Mouse (Mus musculus): ENCODE results near the gene Ankrd35. TPM values are rescaled to one million over a fixed set of nuclear protein-coding genes. Genes with fewer than 3 reads are reported as not detected.
"Not testable (repeated sequence)": the region's sequence is repeated elsewhere in the genome, so short reads cannot be mapped to it uniquely, and the experiment has no call there.

The Ankrd35 gene
- polyA plus RNA-seq, 1 experiment from 2014 or later: 0.14 TPM

- no peak overlapping the region for H3K4me3 ChIP-seq (ENCODE audit: low read depth, low read length)
- no peaks in the 10 kb centered on the region for H3K9me3 ChIP-seq (replicated peaks; ENCODE audit: control insufficient read depth, low read length)
- ATAC-seq (replicated peaks; ENCODE audit: insufficient number of reproducible peaks, low FRiP score, low TSS enrichment, low read depth) (no peak), DNase-seq (ENCODE audit: low spot score) (no peak)
- no peak overlapping the region for H3K27ac ChIP-seq (replicated peaks; ENCODE audit: low read depth, low read length)
- no peaks in the 10 kb centered on the region for H3K27me3 ChIP-seq (ENCODE audit: control insufficient read depth, insufficient read depth, low read length)
- H3K4me2 ChIP-seq (ENCODE audit: low read depth, low read length): no peak overlapping the region
- no peaks in the 10 kb centered on the region for H3K36me3 ChIP-seq (replicated peaks; ENCODE audit: control insufficient read depth, insufficient read depth, low read depth, low read length)
- no peaks in the 10 kb centered on the region for H3K4me1 ChIP-seq (ENCODE audit: control insufficient read depth, insufficient read depth, low read length)
- H3K9ac ChIP-seq (replicated peaks; ENCODE audit: low read length): no peak overlapping the region
- WGBS: 86% methylated on average over 1 of the region's 1 CpGs
Observed at GRCm38 (mm10) chr3:96733984-96734383, 64.1 kb downstream of the Ankrd35 start.

GRCm38 (mm10) chr3:96735200-96735599 lies 65.3 kb downstream of the Ankrd35 start:
- H3K36me3 ChIP-seq (replicated peaks; ENCODE audit: control insufficient read depth, insufficient read depth, low read depth, low read length): no peaks in the 10 kb centered on the region
- DNase-seq (ENCODE audit: low spot score): no peak
- ATAC-seq (replicated peaks; ENCODE audit: insufficient number of reproducible peaks, low FRiP score, low TSS enrichment, low read depth): no peak
- no peak overlapping the region for H3K4me2 ChIP-seq (ENCODE audit: low read depth, low read length)
- H3K4me1 ChIP-seq (ENCODE audit: control insufficient read depth, insufficient read depth, low read length): no peaks in the 10 kb centered on the region
- H3K27ac ChIP-seq (replicated peaks; ENCODE audit: low read depth, low read length): no peak overlapping the region
- no peaks in the 10 kb centered on the region for H3K27me3 ChIP-seq (ENCODE audit: control insufficient read depth, insufficient read depth, low read length)
- no peak overlapping the region for H3K9ac ChIP-seq (replicated peaks; ENCODE audit: low read length)
- H3K9me3 ChIP-seq (replicated peaks; ENCODE audit: control insufficient read depth, low read length): no peaks in the 10 kb centered on the region
- WGBS: 91% methylated on average over 2 of the region's 2 CpGs
- no peak overlapping the region for H3K4me3 ChIP-seq (ENCODE audit: low read depth, low read length)

- H3K4me3 ChIP-seq (ENCODE audit: low read depth, low read length): no peak overlapping the region
- no peaks in the 10 kb centered on the region for H3K9me3 ChIP-seq (replicated peaks; ENCODE audit: control insufficient read depth, low read length)
- no peak for DNase-seq (ENCODE audit: low spot score)
- no peaks in the 10 kb centered on the region for H3K4me1 ChIP-seq (ENCODE audit: control insufficient read depth, insufficient read depth, low read length)
- no peak overlapping the region for H3K4me2 ChIP-seq (ENCODE audit: low read depth, low read length)
- H3K36me3 ChIP-seq (replicated peaks; ENCODE audit: control insufficient read depth, insufficient read depth, low read depth, low read length): no peaks in the 10 kb centered on the region
- 53% methylated on average over 1 of the region's 1 CpGs for WGBS
- H3K9ac ChIP-seq (replicated peaks; ENCODE audit: low read length): no peak overlapping the region
- no peaks in the 10 kb centered on the region for H3K27me3 ChIP-seq (ENCODE audit: control insufficient read depth, insufficient read depth, low read length)
- ATAC-seq (replicated peaks; ENCODE audit: insufficient number of reproducible peaks, low FRiP score, low TSS enrichment, low read depth): no peak
- no peak overlapping the region for H3K27ac ChIP-seq (replicated peaks; ENCODE audit: low read depth, low read length)
Observed at GRCm38 (mm10) chr3:96737013-96737740, 67.2 kb downstream of the Ankrd35 start.

GRCm38 (mm10) chr3:96737995-96738394 lies 68.1 kb downstream of the Ankrd35 start:
- H3K27me3 ChIP-seq (ENCODE audit: control insufficient read depth, insufficient read depth, low read length): no peaks in the 10 kb centered on the region
- H3K27ac ChIP-seq (replicated peaks; ENCODE audit: low read depth, low read length): no peak overlapping the region
- DNase-seq (ENCODE audit: low spot score) (no peak), ATAC-seq (replicated peaks; ENCODE audit: insufficient number of reproducible peaks, low FRiP score, low TSS enrichment, low read depth) (no peak)
- no peaks in the 10 kb centered on the region for H3K9me3 ChIP-seq (replicated peaks; ENCODE audit: control insufficient read depth, low read length)
- H3K4me1 ChIP-seq (ENCODE audit: control insufficient read depth, insufficient read depth, low read length): no peaks in the 10 kb centered on the region
- no peaks in the 10 kb centered on the region for H3K36me3 ChIP-seq (replicated peaks; ENCODE audit: control insufficient read depth, insufficient read depth, low read depth, low read length)
- no peak overlapping the region for H3K4me2 ChIP-seq (ENCODE audit: low read depth, low read length)
- no peak overlapping the region for H3K4me3 ChIP-seq (ENCODE audit: low read depth, low read length)
- WGBS: 76% methylated on average over 1 of the region's 1 CpGs
- no peak overlapping the region for H3K9ac ChIP-seq (replicated peaks; ENCODE audit: low read length)

- H3K9me3 ChIP-seq (replicated peaks; ENCODE audit: control insufficient read depth, low read length); H3K4me1 ChIP-seq (ENCODE audit: control insufficient read depth, insufficient read depth, low read length); ATAC-seq (replicated peaks; ENCODE audit: insufficient number of reproducible peaks, low FRiP score, low TSS enrichment, low read depth): not testable (repeated sequence)
Observed at GRCm38 (mm10) chr3:96740279-96740678, 70.3 kb downstream of the Ankrd35 start.

More at GRCm38 (mm10) chr3:96740279-96740678, 70.3 kb downstream of the Ankrd35 start:
- H3K27me3 ChIP-seq (ENCODE audit: control insufficient read depth, insufficient read depth, low read length); H3K4me2 ChIP-seq (ENCODE audit: low read depth, low read length); DNase-seq (ENCODE audit: low spot score); H3K27ac ChIP-seq (replicated peaks; ENCODE audit: low read depth, low read length); H3K36me3 ChIP-seq (replicated peaks; ENCODE audit: control insufficient read depth, insufficient read depth, low read depth, low read length); H3K4me3 ChIP-seq (ENCODE audit: low read depth, low read length); H3K9ac ChIP-seq (replicated peaks; ENCODE audit: low read length): not testable (repeated sequence)

Other genes starting within 250 kb of the Ankrd35 start
- not detected in 2 replicates for gene BC107364, start 217.8 kb upstream of the Ankrd35 start, polyA plus RNA-seq (2014; fragmentation: Nextera tagmentation; extraction: Ambion mirVana)
- gene Hfe2, start 145.0 kb upstream of the Ankrd35 start, polyA plus RNA-seq (2014; fragmentation: Nextera tagmentation; extraction: Ambion mirVana): 1.2 and 1.5 TPM in 2 replicates
- 62.3 and 63.6 TPM in 2 replicates for gene Txnip, start 112.2 kb upstream of the Ankrd35 start, polyA plus RNA-seq (2014; fragmentation: Nextera tagmentation; extraction: Ambion mirVana)
- not detected in 2 replicates for gene Gm16253, start 93.1 kb upstream of the Ankrd35 start, polyA plus RNA-seq (2014; fragmentation: Nextera tagmentation; extraction: Ambion mirVana)
- gene Polr3gl, start 76.0 kb upstream of the Ankrd35 start, polyA plus RNA-seq (2014; fragmentation: Nextera tagmentation; extraction: Ambion mirVana): 13.2 and 14.2 TPM in 2 replicates
- gene Ankrd34a, start 73.5 kb upstream of the Ankrd35 start, polyA plus RNA-seq (2014; fragmentation: Nextera tagmentation; extraction: Ambion mirVana): 0.90 and 1.1 TPM in 2 replicates
- 6.5 and 7.0 TPM in 2 replicates for gene Lix1l, start 69.0 kb upstream of the Ankrd35 start, polyA plus RNA-seq (2014; fragmentation: Nextera tagmentation; extraction: Ambion mirVana)
- gene Rbm8a, start 40.2 kb upstream of the Ankrd35 start, polyA plus RNA-seq (2014; fragmentation: Nextera tagmentation; extraction: Ambion mirVana): 195 and 196 TPM in 2 replicates
- 54.7 and 62.3 TPM in 2 replicates for gene Pex11b, start 34.8 kb upstream of the Ankrd35 start, polyA plus RNA-seq (2014; fragmentation: Nextera tagmentation; extraction: Ambion mirVana)
- not detected in 2 replicates for gene Gm42957, start 34.7 kb upstream of the Ankrd35 start, polyA plus RNA-seq (2014; fragmentation: Nextera tagmentation; extraction: Ambion mirVana)
- 0.59 and 0.77 TPM in 2 replicates for gene Itga10, start 24.5 kb upstream of the Ankrd35 start, polyA plus RNA-seq (2014; fragmentation: Nextera tagmentation; extraction: Ambion mirVana)
- gene Pias3, start 26.3 kb downstream of the Ankrd35 start, polyA plus RNA-seq (2014; fragmentation: Nextera tagmentation; extraction: Ambion mirVana): 33.8 and 35.5 TPM in 2 replicates
- gene Nudt17, start 38.4 kb downstream of the Ankrd35 start, polyA plus RNA-seq (2014; fragmentation: Nextera tagmentation; extraction: Ambion mirVana): 12.0 and 13.5 TPM in 2 replicates
- 35.9 and 37.3 TPM in 2 replicates for gene Polr3c, start 57.5 kb downstream of the Ankrd35 start, polyA plus RNA-seq (2014; fragmentation: Nextera tagmentation; extraction: Ambion mirVana)
- 82.3 and 85.1 TPM in 2 replicates for gene Rnf115, start 57.5 kb downstream of the Ankrd35 start, polyA plus RNA-seq (2014; fragmentation: Nextera tagmentation; extraction: Ambion mirVana)
- gene Pdzk1, start 159.2 kb downstream of the Ankrd35 start, polyA plus RNA-seq (2014; fragmentation: Nextera tagmentation; extraction: Ambion mirVana): not detected in 2 replicates
- 0.22 TPM in 1 of 2 replicates, not detected in the other for gene Cd160, start 159.2 kb downstream of the Ankrd35 start, polyA plus RNA-seq (2014; fragmentation: Nextera tagmentation; extraction: Ambion mirVana)
- gene Gja5, start 234.6 kb downstream of the Ankrd35 start, polyA plus RNA-seq (2014; fragmentation: Nextera tagmentation; extraction: Ambion mirVana): 3.0 and 3.9 TPM in 2 replicates
- 41.6 and 41.9 TPM in 2 replicates for gene Gpr89, start 235.2 kb downstream of the Ankrd35 start, polyA plus RNA-seq (2014; fragmentation: Nextera tagmentation; extraction: Ambion mirVana)

All from embryonic facial prominence, embryonic 11.5 days (tissue).